Mouse (Mus musculus) lung, postnatal 14 days (tissue): ENCODE results near the gene Zbtb43.
A peak's percentile ranks its signal among the peaks of the same experiment; 100 is the strongest.

Source experiments
- DNase-seq: peaks from one replicate; pipeline ENCODE4 v3.0.0; 2021

Gene Zbtb43

GRCm38 (mm10) chr2:33426640-33427398 lies 41.5 kb downstream of the Zbtb43 start:
- DNase-seq, result peak; percentile 36

DNA sequence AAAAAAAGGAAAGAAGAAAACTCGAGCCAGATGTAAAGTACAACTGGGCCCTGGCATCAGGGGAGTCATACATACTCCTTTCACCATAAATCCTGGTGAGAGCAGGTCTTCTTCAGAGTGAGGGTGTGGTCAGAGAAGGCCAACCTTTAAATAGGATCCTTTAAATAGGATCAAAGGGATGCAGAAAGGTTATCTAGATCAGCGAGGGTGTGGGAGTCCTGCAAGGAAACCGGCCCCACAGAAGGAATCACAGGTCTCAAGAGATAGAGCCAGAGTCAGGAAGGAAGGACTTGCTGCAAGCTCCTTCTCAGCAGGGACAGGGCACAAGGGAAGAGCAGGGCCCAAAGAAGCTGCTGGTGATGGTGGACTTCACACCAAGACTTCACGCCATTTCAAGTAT lies 50.9 kb downstream of the Zbtb43 start:
- DNase-seq, result no peak

DNA sequence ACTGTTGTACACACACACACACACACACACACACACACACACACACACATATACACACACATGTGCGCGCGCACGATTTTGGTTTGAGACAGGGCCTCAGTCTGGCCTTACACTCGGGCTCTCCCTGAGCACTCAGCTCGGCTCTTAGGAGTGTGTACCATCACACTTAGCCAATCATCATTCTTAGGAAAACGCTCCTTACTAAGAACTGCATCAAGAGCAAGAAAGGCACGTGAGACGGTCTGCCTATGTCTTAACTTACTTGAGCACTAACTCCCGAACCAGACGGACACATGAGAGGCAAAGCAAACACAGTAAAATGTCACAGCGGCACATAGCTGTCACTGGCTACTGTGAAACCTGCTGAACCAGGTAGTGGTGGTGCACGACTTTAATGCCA lies 54.3 kb downstream of the Zbtb43 start:
- no peak for DNase-seq

DNA sequence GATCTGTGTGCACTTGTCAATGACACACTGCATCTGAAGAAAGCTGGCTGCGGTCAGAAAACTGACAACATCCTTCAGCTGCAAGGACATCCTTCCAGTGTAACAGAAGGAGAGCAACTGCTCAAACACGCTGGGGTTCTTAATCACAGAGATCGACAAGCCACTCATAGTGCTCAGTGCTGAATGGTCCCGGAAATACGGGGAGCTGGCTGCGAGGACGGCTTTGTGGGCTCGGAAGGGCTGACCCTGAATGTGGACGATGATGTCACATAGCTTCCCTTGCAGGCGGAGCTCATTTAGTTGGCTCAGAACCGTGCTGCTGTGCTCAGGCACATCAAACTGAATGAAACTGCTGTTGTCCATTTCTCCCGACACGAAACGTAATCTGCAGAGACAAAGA lies 56.2 kb downstream of the Zbtb43 start:
- DNase-seq, result no peak

DNA sequence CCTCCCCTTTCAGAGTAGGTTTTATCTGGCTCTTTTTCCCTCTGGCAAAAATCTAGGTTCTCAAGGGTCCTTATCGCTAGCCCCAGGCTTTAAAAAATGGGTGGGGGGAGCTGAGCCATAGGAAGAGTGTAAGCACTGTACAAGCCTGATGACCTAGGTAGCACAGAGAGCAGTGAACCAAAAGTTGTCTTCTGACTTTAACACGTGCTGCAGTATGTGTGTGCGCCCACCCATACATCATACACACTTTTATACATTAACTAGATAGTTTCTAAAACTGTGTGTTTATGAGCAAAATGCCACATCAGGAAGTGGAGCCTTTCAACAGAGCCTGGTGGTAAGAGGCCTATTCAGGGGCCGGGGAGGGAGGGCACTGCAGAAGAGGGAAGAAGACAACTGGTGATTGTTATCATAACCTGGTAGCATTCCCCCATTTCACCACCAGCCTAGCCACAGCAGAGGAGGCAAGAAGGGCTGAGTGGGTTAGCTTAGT lies 64.8 kb downstream of the Zbtb43 start:
- DNase-seq, result no peak

DNA sequence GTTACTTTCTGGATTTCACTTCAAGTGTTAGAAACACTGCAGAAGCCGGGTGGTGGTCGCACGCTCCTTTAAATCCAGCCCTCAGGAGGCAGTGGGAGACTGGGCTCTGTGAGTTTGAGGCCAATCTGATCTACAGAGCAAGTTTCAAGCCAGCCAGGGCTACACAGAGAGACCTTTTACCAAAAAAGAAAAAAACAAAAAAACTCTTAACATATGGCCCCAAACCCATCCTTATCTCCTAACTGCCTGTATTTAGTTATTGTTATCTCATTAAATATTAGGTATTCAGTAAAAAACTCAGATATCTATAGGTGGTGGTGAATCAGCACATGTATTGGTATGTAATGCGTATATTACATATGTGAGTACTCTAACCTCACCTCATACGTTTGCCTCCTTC lies 65.7 kb downstream of the Zbtb43 start:
- no peak for DNase-seq

DNA sequence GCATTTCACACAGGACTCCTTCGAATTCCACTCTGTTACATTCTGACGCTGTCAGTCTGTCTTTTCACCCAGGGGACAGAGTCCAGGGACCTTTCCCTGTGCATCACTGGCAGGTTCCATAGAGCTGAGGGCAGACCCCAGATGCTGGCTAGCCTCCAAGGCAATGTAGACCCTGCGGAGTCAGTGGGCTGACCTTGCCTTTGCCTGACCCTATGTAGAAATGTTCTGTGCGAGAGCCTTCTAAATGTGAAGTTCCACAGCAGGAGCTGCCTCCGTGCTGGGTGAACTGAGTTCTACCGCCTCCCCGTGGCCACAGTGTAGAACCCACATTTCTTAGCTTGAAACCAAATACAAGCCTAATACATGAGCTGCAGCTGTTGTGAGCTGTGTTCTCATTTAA lies 66.1 kb downstream of the Zbtb43 start:
- peak; percentile 73 for DNase-seq

DNA sequence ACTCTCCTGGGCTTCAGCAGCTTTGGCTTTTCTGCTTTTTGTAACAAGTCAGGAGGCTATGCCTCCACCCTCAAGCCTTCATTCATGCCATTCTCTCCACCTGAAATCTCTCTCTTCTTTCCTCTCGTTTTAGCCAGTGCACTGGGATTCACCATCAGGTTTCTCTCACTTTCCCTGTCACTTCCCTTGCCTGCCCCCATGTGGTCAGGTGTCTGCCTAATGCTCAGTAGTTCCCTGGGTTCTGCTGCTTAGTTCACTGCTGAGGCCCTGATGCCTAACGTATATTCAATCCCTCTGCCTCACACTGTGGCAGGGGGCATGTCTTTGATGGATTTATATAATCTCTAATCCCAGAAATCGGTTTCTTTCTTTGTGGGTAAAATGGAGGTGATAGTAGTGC lies 67.1 kb downstream of the Zbtb43 start:
- DNase-seq, result peak; percentile 21

DNA sequence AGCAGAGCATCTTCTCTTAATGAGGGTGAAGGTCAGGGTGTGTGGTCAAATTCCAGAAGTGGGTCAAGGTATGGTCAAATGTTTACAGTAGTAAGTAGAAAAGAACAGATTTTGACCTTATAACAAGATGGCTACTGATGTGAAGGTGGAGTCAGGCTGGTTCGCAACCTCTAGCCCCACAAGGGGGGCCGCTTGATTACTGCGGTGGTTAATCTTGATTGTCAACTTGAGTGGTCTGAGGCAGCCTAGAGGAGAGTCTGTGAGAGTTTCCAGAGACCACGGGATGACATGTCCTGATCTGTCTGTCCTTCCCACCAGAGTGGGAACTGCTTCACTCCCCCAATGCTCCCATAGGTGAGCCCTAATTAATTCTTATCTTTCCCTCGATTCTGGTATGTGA lies 67.8 kb downstream of the Zbtb43 start:
- no peak for DNase-seq
